Mouse (Mus musculus) megakaryocyte, embryonic 14.5 days (primary cell): ENCODE data around the gene Aqp1.

Experiments
- FLI1 ChIP-seq: IDR thresholded peaks from 2 replicates; pipeline ENCODE4 v1.6.1; 2012; ENCODE audit warnings: low read length, inconsistent platforms, mixed read lengths
- GATA1 ChIP-seq: IDR thresholded peaks from 3 replicates; pipeline ENCODE4 v1.6.1; 2012; ENCODE audit warnings: mixed read lengths, low read length, inconsistent platforms, borderline replicate concordance

DNA sequence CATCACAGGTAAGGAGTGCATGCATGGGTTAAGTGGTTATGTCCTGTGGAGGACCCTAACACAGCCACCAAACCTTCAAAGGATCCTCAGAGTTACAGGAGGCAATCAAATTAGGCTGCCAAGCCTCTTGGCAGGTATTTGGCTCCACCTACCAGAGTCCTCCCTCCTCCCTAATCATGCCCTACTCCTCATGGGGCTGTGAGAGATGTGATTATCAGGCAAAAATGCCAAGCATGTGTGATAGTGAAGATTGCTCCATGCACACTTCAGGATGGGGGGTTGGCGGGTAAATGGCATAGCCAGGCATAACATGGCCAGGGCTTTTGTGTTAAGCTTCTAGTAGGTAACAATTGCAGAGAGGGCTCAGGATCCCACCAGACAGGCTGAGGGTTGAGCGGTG is 13.3 kb upstream of the Aqp1 start:
- TF ChIP-seq GATA1 = no peak
- TF ChIP-seq FLI1 = no peak
